Mouse (Mus musculus) ES-E14 (cell line): ENCODE data around the gene Cenpk. TPM values are rescaled to one million over a fixed set of nuclear protein-coding genes. Genes with fewer than 3 reads are reported as not detected.
A peak's percentile ranks its signal among the peaks of the same experiment; 100 is the strongest.

ENCODE experiments used
- DNase-seq: peaks from one replicate; pipeline ENCODE4 v3.0.0-alpha.2; 2013; ENCODE audit warnings: low read depth, low spot score
- H3K27ac ChIP-seq: 2 replicates; pipeline ENCODE4 v1.5.1; 2012; ENCODE audit warnings: low read depth, mild to moderate bottlenecking, low read length, moderate library complexity, mixed read lengths; ENCODE audit not compliant: poor library complexity, insufficient read depth, severe bottlenecking
- H3K36me3 ChIP-seq: 2 replicates; pipeline ENCODE4 v1.6.1; 2012; ENCODE audit warnings: mild to moderate bottlenecking, low read length, moderate library complexity, mixed read lengths; ENCODE audit not compliant: control insufficient read depth, poor library complexity, insufficient read depth, severe bottlenecking
- H3K4me1 ChIP-seq, 2 experiments: fragments of 150-350 bp in 1 of 2; sonication (generic) in 1 of 2; 2 replicates each; pipeline ENCODE4 v1.6.1; 2012; ENCODE audit warnings: low read length in 2 of 2, mild to moderate bottlenecking in 1 of 2, mixed read lengths in 1 of 2; ENCODE audit not compliant: control insufficient read depth in 2 of 2, insufficient read depth in 2 of 2, poor library complexity in 1 of 2
- H3K4me3 ChIP-seq, 2 experiments: fragments of 150-350 bp in 1 of 2; sonication (generic) in 1 of 2; 2 replicates each; pipeline ENCODE4 v1.5.1; 2012; ENCODE audit warnings: low read length in 2 of 2, low read depth in 1 of 2, mild to moderate bottlenecking in 1 of 2, mixed read lengths in 1 of 2; ENCODE audit not compliant: insufficient read depth in 1 of 2, poor library complexity in 1 of 2, severe bottlenecking in 1 of 2
- H3K9ac ChIP-seq: 2 replicates; pipeline ENCODE4 v1.6.1; 2012; ENCODE audit warnings: low read depth, mild to moderate bottlenecking, low read length, mixed read lengths; ENCODE audit not compliant: poor library complexity, insufficient read depth, severe bottlenecking
- H3K9me3 ChIP-seq: fragments of 150-350 bp; sonication (generic); 2 replicates; pipeline ENCODE4 v1.6.1; 2012; ENCODE audit warnings: low read depth, mild to moderate bottlenecking, low read length; ENCODE audit not compliant: control insufficient read depth, insufficient read depth
- CHD2 ChIP-seq: IDR thresholded peaks from 2 replicates; pipeline ENCODE4 v1.6.1; 2014; ENCODE audit warnings: mild to moderate bottlenecking, low read depth, low read length, inconsistent platforms
- HCFC1 ChIP-seq: IDR thresholded peaks from 2 replicates; pipeline ENCODE4 v1.6.1; 2012; ENCODE audit warnings: low read length, inconsistent platforms, borderline replicate concordance; ENCODE audit not compliant: insufficient read depth
- MAFK ChIP-seq: IDR thresholded peaks from 2 replicates; pipeline ENCODE4 v1.6.1; 2014; ENCODE audit warnings: mild to moderate bottlenecking, low read depth, low read length, inconsistent platforms; ENCODE audit not compliant: insufficient read depth
- ZC3H11A ChIP-seq: IDR thresholded peaks from 2 replicates; pipeline ENCODE4 v1.6.1; 2012; ENCODE audit warnings: low read depth, mild to moderate bottlenecking, inconsistent platforms, low read length, borderline replicate concordance
- ZNF384 ChIP-seq: IDR thresholded peaks from 2 replicates; pipeline ENCODE4 v1.6.1; 2012; ENCODE audit warnings: low read depth, low read length, inconsistent platforms
- in situ Hi-C, 2 experiments: fragments of 600-800 bp; cut with MboI; formaldehyde crosslinking; loops; one replicate each; pipeline ENCODE4 v1.15.1; 2025; ENCODE audit warnings: low sequenced_read_pairs in 2 of 2, inconsistent platforms in 1 of 2; ENCODE audit not compliant: unreplicated experiment in 2 of 2
- total RNA-seq: library from RNA; depleted of rRNA; stranded (reverse); fragments of 300-350 nt; gene quantifications from 2 replicates; pipeline ENCODE4 v1.2.3, GENCODE M21; 2012

Cenpk gene
- total RNA-seq, 1 experiment = 13.5 TPM

DNA sequence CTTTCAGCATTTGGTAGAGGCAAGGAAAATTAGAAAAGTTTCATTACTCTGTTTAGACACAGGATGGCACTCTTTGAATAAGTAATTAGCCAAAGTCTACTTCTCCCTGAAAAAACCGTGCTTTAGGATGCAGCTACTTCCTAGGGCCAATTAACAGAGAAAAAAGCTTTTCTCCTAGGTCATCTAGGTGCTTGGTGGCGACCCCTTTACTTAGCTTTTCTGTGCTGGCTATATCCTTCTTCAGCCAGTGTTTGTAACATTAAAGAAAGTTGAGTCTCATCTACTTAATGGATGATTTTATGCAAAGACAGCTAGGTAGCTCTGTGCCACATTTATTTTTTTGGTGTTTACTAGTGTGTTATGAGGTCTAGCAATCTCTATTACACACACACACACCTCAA lies 56.6 kb downstream of the Cenpk start:
- TF ChIP-seq ZC3H11A (no peak), CHD2 (no peak), HCFC1 (no peak), ZNF384 (no peak), MAFK (no peak)
- no peak overlapping the region for H3K27ac ChIP-seq
- H3K9me3 ChIP-seq = no peaks in the 10 kb centered on the region
- no peaks in the 10 kb centered on the region for H3K4me1 ChIP-seq
- no peak overlapping the region for H3K9ac ChIP-seq
- in situ Hi-C loops = no loop called here
- H3K4me3 ChIP-seq = no peak overlapping the region
- no peaks in the 10 kb centered on the region for H3K36me3 ChIP-seq
- no peak for DNase-seq

DNA sequence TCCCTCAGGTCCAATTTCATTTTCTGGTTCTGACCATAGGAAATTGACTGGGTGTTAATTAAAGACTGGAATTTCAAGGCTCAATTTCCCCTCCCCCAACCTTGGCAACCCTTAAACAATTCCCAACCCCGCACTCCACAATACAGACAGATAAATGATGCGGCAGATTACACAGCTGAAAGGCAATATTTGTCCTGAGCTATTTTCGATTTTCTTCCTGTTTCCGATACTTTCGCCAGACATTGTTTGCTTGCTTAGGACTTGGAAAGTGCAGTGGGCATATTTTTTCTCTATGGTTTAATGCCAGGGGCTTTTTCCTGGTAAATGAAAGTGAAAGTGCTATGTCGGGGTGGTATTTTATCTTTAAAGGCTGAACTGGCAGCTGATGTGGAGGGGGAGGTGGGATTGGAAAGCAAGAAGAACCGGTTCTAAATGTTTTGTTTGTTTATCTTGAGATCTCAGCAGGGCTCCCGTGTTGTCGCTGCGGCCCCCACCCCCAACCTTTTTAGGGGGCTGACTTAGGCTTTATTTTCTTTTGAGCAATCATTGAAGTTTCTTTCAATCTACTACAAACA lies 57.4 kb downstream of the Cenpk start:
- TF ChIP-seq ZNF384 (no peak), CHD2 (no peak), HCFC1 (no peak), MAFK (no peak), ZC3H11A (no peak)
- no peaks in the 10 kb centered on the region for H3K4me1 ChIP-seq
- H3K4me3 ChIP-seq = no peak overlapping the region
- no peak overlapping the region for H3K9ac ChIP-seq
- DNase-seq = no peak
- no peak overlapping the region for H3K27ac ChIP-seq
- H3K36me3 ChIP-seq = no peaks in the 10 kb centered on the region
- in situ Hi-C loops = no loop called here
- no peaks in the 10 kb centered on the region for H3K9me3 ChIP-seq

DNA sequence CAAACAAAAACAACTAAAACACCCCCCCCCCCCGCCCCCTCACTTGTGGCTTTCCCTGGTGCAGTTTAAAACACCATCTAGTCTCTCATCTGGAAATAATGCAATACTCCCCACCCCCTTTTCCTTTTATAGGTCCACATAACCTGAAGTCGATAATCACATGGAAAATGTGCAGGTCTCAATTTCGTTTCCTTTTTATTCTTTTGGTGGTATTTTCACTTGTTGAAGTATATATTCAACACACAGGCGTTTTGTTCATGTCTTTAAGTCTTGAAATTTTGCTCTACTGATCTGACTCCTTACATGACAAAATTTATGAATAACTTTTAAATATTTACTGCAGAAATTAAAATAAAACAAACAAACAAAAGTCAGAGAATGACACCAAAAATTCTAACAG lies 57.9 kb downstream of the Cenpk start:
- no peak for DNase-seq
- Histone ChIP-seq H3K4me3 (no peak overlapping the region), H3K27ac (no peak overlapping the region; the same call in 1 of the 2 replicates)

DNA sequence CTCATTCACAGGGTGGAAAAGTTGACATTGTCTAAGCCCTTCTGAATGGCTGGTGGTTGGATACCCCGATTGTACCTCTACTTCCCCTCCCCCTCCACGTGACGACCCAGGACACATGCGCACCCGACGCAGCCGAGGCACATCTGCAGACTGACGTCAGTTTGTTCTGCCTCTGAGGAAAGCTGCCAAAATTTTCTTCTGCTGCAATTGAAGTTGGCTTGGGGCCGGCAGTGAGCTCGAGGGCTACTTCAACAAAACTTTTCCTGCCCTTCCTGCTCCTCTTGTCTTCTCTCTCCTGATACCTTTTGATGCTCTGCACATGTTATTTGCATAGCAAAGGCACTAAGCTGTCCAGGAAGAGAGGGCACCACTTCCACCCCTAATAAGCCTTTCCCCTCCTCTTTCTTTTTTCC lies 58.5 kb downstream of the Cenpk start:
- peak overlapping the region in 1 of 2 experiments; percentile 27; a peak in 2 of 4 replicates for H3K4me3 ChIP-seq
- no peak for TF ChIP-seq ZC3H11A
- no peak for TF ChIP-seq ZNF384
- no peak for TF ChIP-seq HCFC1
- no peak; the same call in 1 of the 2 replicates for TF ChIP-seq CHD2
- no peak for TF ChIP-seq MAFK
- no peak overlapping the region; the same call in 1 of the 2 replicates for H3K9ac ChIP-seq
- in situ Hi-C loops = no loop called here
- peak; percentile 56 for DNase-seq
- peak overlapping the region; percentile 70 for H3K27ac ChIP-seq
- no peaks in the 10 kb centered on the region for H3K36me3 ChIP-seq
- H3K9me3 ChIP-seq = no peaks in the 10 kb centered on the region
- H3K4me1 ChIP-seq = no peaks in the 10 kb centered on the region

More for the DNA sequence above, 57.9 kb downstream of the Cenpk start:
- H3K36me3 ChIP-seq = no peaks in the 10 kb centered on the region
- no peaks in the 10 kb centered on the region for H3K4me1 ChIP-seq
- H3K9me3 ChIP-seq = no peaks in the 10 kb centered on the region
- in situ Hi-C loops = no loop called here
- H3K9ac ChIP-seq = no peak overlapping the region
- no peak for TF ChIP-seq CHD2
- TF ChIP-seq HCFC1 = no peak
- no peak for TF ChIP-seq MAFK
- TF ChIP-seq ZC3H11A = no peak
- no peak for TF ChIP-seq ZNF384
